Mouse (Mus musculus): ENCODE data around the gene Ssxb3. TPM values are rescaled to one million over a fixed set of nuclear protein-coding genes. Genes with fewer than 3 reads are reported as not detected.
"Not testable (repeated sequence)": the region's sequence is repeated elsewhere in the genome, so short reads cannot be mapped to it uniquely, and the experiment has no call there.

Ssxb3 gene
- not detected in 2 replicates for polyA plus RNA-seq (2016; fragmentation: Nextera tagmentation; extraction: Ambion mirVana)

DNA sequence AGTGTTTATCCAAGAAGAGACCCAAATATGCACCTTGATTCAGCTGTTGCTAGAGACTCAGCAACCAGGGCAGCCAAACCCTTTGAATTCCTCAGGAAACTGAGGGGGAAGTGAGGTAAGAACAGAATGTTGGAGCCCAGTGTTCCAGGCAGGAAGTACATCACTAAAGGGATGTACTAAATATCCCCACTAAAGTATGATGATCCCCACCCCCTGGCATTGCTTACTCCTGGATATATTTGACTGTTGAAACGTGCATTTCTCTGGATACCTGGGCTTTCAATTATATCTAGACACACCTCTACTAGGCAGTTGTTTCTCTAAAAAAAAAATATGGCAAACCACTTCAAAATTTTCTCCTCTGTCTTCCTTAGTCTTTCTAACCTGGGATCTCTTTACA lies at the start of gene Ssxb3:
Gene Ssxb3, minus strand, starts transcription at position 101 of the 400 bp plus-strand sequence.
- peaks cover 17% of the 10 kb centered on the region; the same call in 1 of the 2 replicates for H3K9me3 ChIP-seq (replicated peaks)
- not testable (repeated sequence) for H3K4me1 ChIP-seq
- WGBS, result 44% methylated on average over 1 of the region's 1 CpGs

DNA sequence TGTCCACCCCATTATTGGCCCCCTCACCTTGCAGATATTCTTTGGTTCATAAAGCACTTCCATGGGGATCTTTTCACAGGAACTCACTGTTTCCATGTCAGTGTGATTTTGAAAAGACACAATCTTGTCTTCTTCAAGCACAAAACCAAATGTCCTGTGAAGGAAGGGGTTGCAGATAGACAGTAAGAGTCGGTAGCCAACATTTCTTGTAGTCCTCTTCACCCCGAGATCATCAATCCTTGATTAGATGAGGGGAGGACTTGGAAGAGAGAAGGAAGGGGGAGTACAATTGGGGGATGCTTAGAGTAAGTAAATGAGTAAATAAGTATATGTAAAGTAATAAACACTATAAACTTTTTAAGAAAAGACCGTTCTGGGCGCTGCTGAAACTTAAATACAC lies 43.5 kb downstream of the Ssxb3 start, which contains the start of gene Ssxb6:
Gene Ssxb6, minus strand, starts transcription at position 101 of the 400 bp plus-strand sequence.
- H3K4me1 ChIP-seq; H3K9me3 ChIP-seq (replicated peaks); H3K36me3 ChIP-seq; DNase-seq (ENCODE audit: low spot score); H3K27ac ChIP-seq (replicated peaks); H3K27me3 ChIP-seq (ENCODE audit: low read depth, poor library complexity, severe bottlenecking); H3K4me3 ChIP-seq: not testable (repeated sequence)
- 73% methylated on average over 4 of the region's 4 CpGs for WGBS

More for the DNA sequence above, at the start of gene Ssxb3:
- not testable (repeated sequence) for H3K4me3 ChIP-seq; H3K27me3 ChIP-seq (ENCODE audit: low read depth, poor library complexity, severe bottlenecking); DNase-seq (ENCODE audit: low spot score); H3K36me3 ChIP-seq; H3K27ac ChIP-seq (replicated peaks)

Other genes starting within 250 kb of the Ssxb3 start
- gene Ssxb9, start 224.8 kb downstream of the Ssxb3 start, polyA plus RNA-seq (2016; fragmentation: Nextera tagmentation; extraction: Ambion mirVana), result not detected in 2 replicates
- gene Ssxb1, start 178.5 kb downstream of the Ssxb3 start, polyA plus RNA-seq (2016; fragmentation: Nextera tagmentation; extraction: Ambion mirVana), result not detected in 2 replicates
- not detected in 2 replicates for gene Ssxb2, start 130.1 kb downstream of the Ssxb3 start, polyA plus RNA-seq (2016; fragmentation: Nextera tagmentation; extraction: Ambion mirVana)
- gene Gm14459, start 66.9 kb downstream of the Ssxb3 start, polyA plus RNA-seq (2016; fragmentation: Nextera tagmentation; extraction: Ambion mirVana), result not detected in 2 replicates
- gene Ssxb6, start 43.6 kb downstream of the Ssxb3 start, polyA plus RNA-seq (2016; fragmentation: Nextera tagmentation; extraction: Ambion mirVana), result not detected in 2 replicates
- not detected in 2 replicates for gene Ssxb8, start 99.0 kb upstream of the Ssxb3 start, polyA plus RNA-seq (2016; fragmentation: Nextera tagmentation; extraction: Ambion mirVana)
- gene Ssx9, start 156.6 kb upstream of the Ssxb3 start, polyA plus RNA-seq (2016; fragmentation: Nextera tagmentation; extraction: Ambion mirVana), result not detected in 2 replicates
- not detected in 2 replicates for gene Ssxb5, start 211.9 kb upstream of the Ssxb3 start, polyA plus RNA-seq (2016; fragmentation: Nextera tagmentation; extraction: Ambion mirVana)

Data from midbrain, embryonic 10.5 days (tissue).